Mouse (Mus musculus) myocyte (in vitro differentiated cells): ENCODE results near the gene Thumpd3. TPM values are rescaled to one million over a fixed set of nuclear protein-coding genes. Genes with fewer than 3 reads are reported as not detected.
A peak's percentile ranks its signal among the peaks of the same experiment; 100 is the strongest.

Source experiments
- H3K27me3 ChIP-seq: one replicate; pipeline ENCODE4 v1.6.1; 2011; ENCODE audit not compliant: control insufficient read depth, insufficient read depth, insufficient read length
- H3K36me3 ChIP-seq: one replicate; pipeline ENCODE4 v1.6.1; 2011; ENCODE audit not compliant: control insufficient read depth, insufficient read depth
- H3K4me2 ChIP-seq: one replicate; pipeline ENCODE4 v1.6.1; 2011; ENCODE audit warnings: low read depth, control low read depth
- H3K4me3 ChIP-seq: one replicate; pipeline ENCODE4 v1.5.1; 2011; ENCODE audit warnings: mild to moderate bottlenecking, control low read depth, moderate library complexity
- H3K79me2 ChIP-seq: one replicate; pipeline ENCODE4 v1.6.1; 2011; ENCODE audit not compliant: control insufficient read depth, insufficient read depth
- H3ac ChIP-seq: one replicate; pipeline ENCODE4 v1.6.1; 2011; ENCODE audit not compliant: control insufficient read depth, insufficient read length
- E2F4 ChIP-seq: IDR thresholded peaks from one replicate; pipeline ENCODE4 v1.6.1; 2011; ENCODE audit warnings: mild to moderate bottlenecking, control low read depth, moderate library complexity; ENCODE audit not compliant: insufficient read depth
- MAX ChIP-seq: IDR thresholded peaks from one replicate; pipeline ENCODE4 v1.6.1; 2011; ENCODE audit warnings: low read depth, mild to moderate bottlenecking, control low read depth
- MYOD1 ChIP-seq, 3 experiments: IDR thresholded peaks; one replicate each; pipeline ENCODE4 v1.6.1; 2011; ENCODE audit warnings: control low read depth in 2 of 3, low read depth in 2 of 3, mild to moderate bottlenecking in 2 of 3, moderate library complexity in 1 of 3; ENCODE audit not compliant: insufficient read length in 2 of 3, control insufficient read depth in 1 of 3
- MYOG ChIP-seq, 3 experiments: IDR thresholded peaks; one replicate each; pipeline ENCODE4 v1.6.1; 2011; ENCODE audit warnings: control low read depth in 2 of 3, low read depth in 2 of 3, mild to moderate bottlenecking in 2 of 3; ENCODE audit not compliant: insufficient read length in 2 of 3, control insufficient read depth in 1 of 3, insufficient read depth in 1 of 3
- POLR2A ChIP-seq: IDR thresholded peaks from one replicate; pipeline ENCODE4 v1.6.1; 2011; ENCODE audit warnings: low read depth, mild to moderate bottlenecking, control low read depth, moderate library complexity; ENCODE audit not compliant: insufficient read length
- POLR2AphosphoS2 ChIP-seq: IDR thresholded peaks from one replicate; pipeline ENCODE4 v1.6.1; 2011; ENCODE audit warnings: low read depth, control low read depth; ENCODE audit not compliant: insufficient read length
- REST ChIP-seq: IDR thresholded peaks from one replicate; pipeline ENCODE4 v1.6.1; 2011; ENCODE audit warnings: mild to moderate bottlenecking, control low read depth, moderate library complexity; ENCODE audit not compliant: insufficient read depth, insufficient read length
- TCF12 ChIP-seq: IDR thresholded peaks from one replicate; pipeline ENCODE4 v1.6.1; 2011; ENCODE audit warnings: mild to moderate bottlenecking, control low read depth; ENCODE audit not compliant: poor library complexity, insufficient read depth, severe bottlenecking
- USF1 ChIP-seq: IDR thresholded peaks from one replicate; pipeline ENCODE4 v1.6.1; 2011; ENCODE audit warnings: low read depth, mild to moderate bottlenecking, control low read depth, moderate library complexity
- polyA plus RNA-seq: library from polyadenylated mRNA; unstranded; fragments of >200 nt; fragmentation: generic; extraction: Trizol; gene quantifications from one replicate; pipeline ENCODE4 v1.2.1, GENCODE M21; 2012; ENCODE audit warnings: missing spikeins

The Thumpd3 gene
- polyA plus RNA-seq = 22.9 TPM

DNA sequence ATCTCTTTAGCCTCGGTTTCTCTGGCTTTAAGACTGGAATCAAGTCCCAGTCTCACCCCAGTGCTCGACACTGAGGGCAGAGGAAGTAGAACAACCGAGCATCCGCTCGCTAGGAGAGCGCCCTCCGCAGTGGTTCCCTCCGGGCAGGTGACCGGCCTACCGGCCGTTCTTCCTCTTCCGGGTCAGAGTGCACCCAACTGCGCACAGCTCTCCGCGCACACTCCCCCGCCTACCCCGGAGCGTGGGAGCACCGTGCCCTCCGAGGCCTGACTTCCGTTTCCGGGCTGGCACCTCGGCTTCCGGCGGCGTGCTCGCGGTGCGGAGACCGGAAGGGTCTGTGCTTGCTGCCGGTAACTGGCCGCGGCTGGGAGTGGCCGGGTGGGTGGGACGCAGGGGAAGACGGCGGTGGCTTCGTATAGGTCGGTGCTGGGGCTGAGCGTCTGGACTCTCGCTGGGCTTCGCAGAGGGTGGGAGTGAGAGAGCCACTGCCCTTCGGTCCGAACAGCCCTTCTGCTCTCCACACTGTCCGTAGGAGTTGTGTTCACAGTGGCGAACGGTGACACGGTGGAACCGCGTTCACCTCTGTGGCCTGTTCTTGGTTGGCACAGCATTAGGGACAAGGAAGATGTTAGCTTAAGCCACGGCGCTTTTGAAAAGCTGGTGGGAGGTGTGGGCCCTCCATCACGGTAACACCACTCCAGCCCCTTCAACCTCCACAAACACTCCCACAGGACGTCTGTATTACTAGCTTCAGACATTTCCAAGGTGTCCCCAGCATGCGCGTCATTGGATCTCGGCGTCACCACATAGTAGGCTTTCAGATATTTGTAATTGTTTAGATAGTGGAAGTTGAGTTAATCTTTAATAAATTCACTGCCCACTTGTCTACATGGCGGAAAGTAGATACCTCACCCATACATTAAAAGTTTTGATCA, at the start of gene Thumpd3:
Thumpd3 (plus strand) TSS at position 185 of the 935 bp plus-strand sequence.
- Histone ChIP-seq H3K27me3 (no peaks in the 10 kb centered on the region), H3K4me3 (peak within 1 kb of the TSS; percentile 94), H3K79me2 (peaks cover 21% of the 10 kb centered on the region), H3ac (peak within 1 kb of the TSS; percentile 21), H3K4me2 (peak within 1 kb of the TSS; percentile 97), H3K36me3 (peaks cover 6% of the 10 kb centered on the region)
- TF ChIP-seq POLR2AphosphoS2 (peak; percentile 83), TCF12 (no peak), USF1 (peak; percentile 78), MYOD1 (IDR thresholded peaks at IDR 0.05; ENCODE audit: control insufficient read depth in 1 of 3, insufficient read length in 2 of 3, low read depth in 2 of 3) (peak in 2 of 3 experiments; percentile 17 to 35), MYOG (IDR thresholded peaks at IDR 0.05; ENCODE audit: control insufficient read depth in 1 of 3, insufficient read depth in 1 of 3, insufficient read length in 2 of 3, low read depth in 2 of 3) (peak in 2 of 3 experiments; percentile 1 to 31), POLR2A (peak; percentile 86), MAX (no peak), E2F4 (no peak)

DNA sequence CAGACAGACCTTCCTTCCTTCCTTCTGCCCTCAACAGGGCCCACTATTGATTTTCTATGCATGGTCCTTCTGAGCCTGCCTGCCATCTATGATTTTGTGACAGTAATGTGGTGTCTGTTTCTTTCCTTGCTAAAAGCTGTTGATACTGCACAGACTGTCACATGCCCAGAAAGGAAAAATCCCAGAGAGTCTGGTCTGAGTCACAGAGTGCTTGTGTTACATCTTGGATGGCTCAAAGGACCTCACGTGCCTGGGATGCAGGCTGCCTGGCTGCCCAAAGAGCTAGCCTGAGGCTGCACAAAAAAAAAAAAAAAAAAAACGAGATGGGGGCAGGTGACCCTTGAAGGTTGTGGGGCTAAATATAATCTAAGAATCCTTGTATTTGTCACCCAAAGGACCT, 46.8 kb upstream of the Thumpd3 start:
- no peaks in the 10 kb centered on the region for H3K79me2 ChIP-seq
- no peak overlapping the region for H3ac ChIP-seq
- H3K4me2 ChIP-seq = no peak overlapping the region
- TF ChIP-seq POLR2A (no peak), USF1 (peak; percentile 39), POLR2AphosphoS2 (no peak)
- H3K27me3 ChIP-seq = no peaks in the 10 kb centered on the region
- H3K36me3 ChIP-seq = no peaks in the 10 kb centered on the region
- no peak overlapping the region for H3K4me3 ChIP-seq

DNA sequence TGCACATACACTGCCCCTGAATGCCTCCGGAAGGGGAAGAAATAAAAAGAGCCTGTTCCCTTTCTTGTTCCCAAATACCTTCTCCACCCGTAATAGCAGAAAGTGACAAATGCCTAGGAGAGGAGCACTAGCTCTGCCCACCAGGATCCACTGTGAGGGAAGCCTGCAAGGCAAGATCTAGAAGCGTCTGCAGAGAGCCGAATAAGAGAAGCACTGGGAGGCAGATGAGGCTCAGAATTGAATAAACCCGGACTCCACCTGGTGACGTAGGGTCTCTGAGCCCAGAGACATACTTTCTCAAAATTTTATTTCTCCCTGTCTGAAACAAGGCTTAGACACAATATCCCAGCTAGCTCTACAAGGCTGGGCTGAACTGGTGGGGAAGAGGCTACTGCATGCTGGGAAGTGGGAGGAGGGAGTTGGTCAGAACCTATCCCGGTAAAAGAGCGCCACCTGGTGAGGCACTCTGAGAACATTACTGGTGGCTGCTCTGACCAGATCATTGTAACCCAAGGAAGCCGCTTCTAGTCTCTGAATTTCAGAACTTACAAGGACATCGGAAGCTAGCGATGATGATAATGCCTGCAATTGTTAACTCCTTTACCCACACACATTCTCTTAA, 45.2 kb upstream of the Thumpd3 start:
- no peak for TF ChIP-seq MYOD1 (IDR thresholded peaks at IDR 0.05; ENCODE audit: control insufficient read depth in 1 of 3, insufficient read length in 2 of 3, low read depth in 2 of 3)
- Histone ChIP-seq H3K36me3 (no peaks in the 10 kb centered on the region), H3K27me3 (no peaks in the 10 kb centered on the region), H3ac (no peak overlapping the region), H3K4me3 (no peak overlapping the region), H3K79me2 (no peaks in the 10 kb centered on the region), H3K4me2 (peak overlapping the region; percentile 50)

DNA sequence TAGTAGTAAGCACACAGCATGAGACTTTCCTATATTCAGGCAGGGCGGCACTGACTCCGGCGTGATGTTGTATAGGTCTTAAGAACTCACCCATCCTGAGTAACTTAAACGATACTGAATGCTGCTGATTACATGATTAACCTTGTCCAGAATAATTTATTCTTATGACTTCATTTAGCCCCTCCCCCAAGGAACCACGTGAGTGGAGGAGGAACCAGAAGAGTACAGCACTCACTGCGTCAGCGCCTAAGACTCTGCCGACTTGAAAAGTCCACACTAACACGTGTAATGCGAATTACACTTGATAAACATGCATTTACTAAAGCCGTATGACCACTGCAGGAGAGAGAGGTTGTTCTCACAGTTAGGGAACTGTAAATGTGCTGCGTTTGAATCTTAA, 44.3 kb upstream of the Thumpd3 start:
- TF ChIP-seq TCF12 = no peak
- TF ChIP-seq REST = no peak
- TF ChIP-seq POLR2A = no peak
- TF ChIP-seq POLR2AphosphoS2 = no peak
- no peak for TF ChIP-seq MYOD1 (IDR thresholded peaks at IDR 0.05; ENCODE audit: control insufficient read depth in 1 of 3, insufficient read length in 2 of 3, low read depth in 2 of 3)
- Histone ChIP-seq H3K36me3 (no peaks in the 10 kb centered on the region), H3K4me3 (no peak overlapping the region), H3K27me3 (no peaks in the 10 kb centered on the region), H3K4me2 (no peak overlapping the region), H3K79me2 (no peaks in the 10 kb centered on the region), H3ac (no peak overlapping the region)

DNA sequence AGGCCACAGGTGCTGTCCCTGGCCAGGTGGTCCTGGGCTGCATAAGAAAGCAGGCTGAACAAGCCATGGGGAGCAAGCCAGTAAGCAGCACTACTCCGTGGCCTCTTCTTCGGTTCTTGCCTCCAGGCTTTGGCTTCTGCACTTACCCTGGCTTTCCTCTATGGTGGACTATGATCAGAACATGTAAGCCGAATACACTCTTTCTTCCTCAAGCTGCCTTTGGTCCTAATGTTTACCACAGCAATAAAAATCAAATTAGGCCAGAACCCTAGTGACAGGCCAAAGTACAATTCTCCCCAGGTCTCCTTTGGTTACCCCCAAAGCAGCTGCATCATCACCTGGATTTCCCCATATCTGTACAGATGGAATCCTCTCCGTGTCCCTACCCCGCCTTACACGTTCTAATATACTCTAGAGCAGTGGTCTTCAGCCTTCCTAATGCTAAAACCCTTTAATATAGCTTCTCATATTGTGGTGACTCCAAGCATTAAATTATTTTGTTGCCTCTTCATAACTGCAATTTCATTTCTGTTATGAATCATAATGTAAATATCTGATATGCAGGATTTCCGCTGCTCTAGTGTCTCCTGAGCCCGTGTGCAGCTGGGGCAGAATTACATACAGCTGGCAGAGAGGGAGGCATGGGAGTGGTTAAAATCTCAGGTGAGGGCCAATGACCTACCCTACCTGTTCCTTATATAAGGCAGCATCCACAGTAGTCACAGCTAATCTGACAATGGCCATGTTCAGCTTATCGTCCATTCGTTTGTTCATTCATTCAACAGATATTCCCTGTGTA, 42.5 kb upstream of the Thumpd3 start:
- no peak overlapping the region for H3K4me2 ChIP-seq
- H3K36me3 ChIP-seq = no peaks in the 10 kb centered on the region
- no peaks in the 10 kb centered on the region for H3K27me3 ChIP-seq
- H3ac ChIP-seq = no peak overlapping the region
- H3K79me2 ChIP-seq = no peaks in the 10 kb centered on the region
- no peak overlapping the region for H3K4me3 ChIP-seq
- TF ChIP-seq USF1 (no peak), MAX (no peak)

DNA sequence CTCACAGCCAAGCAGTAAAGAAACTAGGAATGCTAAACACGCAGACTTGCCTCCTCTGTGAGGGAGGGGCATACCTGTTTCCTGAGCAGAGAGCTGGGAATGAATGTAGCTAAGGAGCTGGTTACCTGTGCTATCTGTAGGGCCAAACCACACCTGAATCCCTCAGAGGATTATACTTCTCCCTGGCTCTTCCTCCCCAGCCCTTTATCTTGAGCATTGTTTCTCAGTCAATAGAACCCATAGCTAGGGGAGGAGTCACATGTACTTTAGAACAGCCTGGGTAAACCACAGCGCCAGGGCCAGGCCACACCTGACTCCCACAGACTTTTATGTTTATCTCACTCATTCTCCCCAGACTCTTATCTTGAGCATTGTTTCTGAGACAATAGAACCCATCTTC, 39.2 kb upstream of the Thumpd3 start:
- Histone ChIP-seq H3K4me3 (no peak overlapping the region), H3K27me3 (no peaks in the 10 kb centered on the region), H3K36me3 (no peaks in the 10 kb centered on the region), H3ac (no peak overlapping the region), H3K79me2 (no peaks in the 10 kb centered on the region), H3K4me2 (no peak overlapping the region)
- TF ChIP-seq TCF12 = no peak
- no peak for TF ChIP-seq MAX
- no peak for TF ChIP-seq MYOD1 (IDR thresholded peaks at IDR 0.05; ENCODE audit: control insufficient read depth in 1 of 3, insufficient read length in 2 of 3, low read depth in 2 of 3)
- TF ChIP-seq MYOG (IDR thresholded peaks at IDR 0.05; ENCODE audit: control insufficient read depth in 1 of 3, insufficient read depth in 1 of 3, insufficient read length in 2 of 3, low read depth in 2 of 3) = no peak
- no peak for TF ChIP-seq USF1
- no peak for TF ChIP-seq REST
- TF ChIP-seq POLR2AphosphoS2 = no peak
